13 mouse cellular contexts compared by ENCODE assay signal in genomic region chr8:83679866-83680265, GRCm38 (mm10).
"Had no signal": no experiment of that assay in that cellular context is flagged by ENCODE, and none has a peak within 500 bp of the region (broad histone marks: within the 10 kb centered on the region; RNA-seq: fewer than 3 reads in every experiment).

No protein-coding gene starts in this region.

- H3K27me3 ChIP-seq: limb, embryonic 13.5 days; midbrain, embryonic 12.5 days; neural tube, embryonic 13.5 days had no signal

- H3K4me2 ChIP-seq: midbrain, embryonic 12.5 days; neural tube, embryonic 13.5 days had no signal

- H3K9ac ChIP-seq: limb, embryonic 13.5 days; liver, embryonic 14.5 days; midbrain, embryonic 12.5 days; neural tube, embryonic 13.5 days had no signal

- H3K27ac ChIP-seq: kidney, postnatal 0 days; liver, embryonic 14.5 days; midbrain, embryonic 12.5 days; neural tube, embryonic 13.5 days had no signal

- H3K4me1 ChIP-seq: midbrain, embryonic 12.5 days; neural tube, embryonic 13.5 days had no signal

- H3K4me3 ChIP-seq: midbrain, embryonic 12.5 days; neural tube, embryonic 13.5 days had no signal

- ATAC-seq: midbrain, embryonic 16.5 days had no signal

- DNase-seq: kidney, adult 11 months; kidney, adult 9 months; kidney, postnatal 36 days; lung, adult 18-20 months; retina, postnatal 1 day; right cerebral cortex, postnatal 14 days; thymus, postnatal 4 days had no signal

- H3K9me3 ChIP-seq: limb, embryonic 13.5 days; midbrain, embryonic 12.5 days; neural tube, embryonic 13.5 days had no signal
